Mouse (Mus musculus): Measurements from ENCODE around the gene Fam19a2.

DNA sequence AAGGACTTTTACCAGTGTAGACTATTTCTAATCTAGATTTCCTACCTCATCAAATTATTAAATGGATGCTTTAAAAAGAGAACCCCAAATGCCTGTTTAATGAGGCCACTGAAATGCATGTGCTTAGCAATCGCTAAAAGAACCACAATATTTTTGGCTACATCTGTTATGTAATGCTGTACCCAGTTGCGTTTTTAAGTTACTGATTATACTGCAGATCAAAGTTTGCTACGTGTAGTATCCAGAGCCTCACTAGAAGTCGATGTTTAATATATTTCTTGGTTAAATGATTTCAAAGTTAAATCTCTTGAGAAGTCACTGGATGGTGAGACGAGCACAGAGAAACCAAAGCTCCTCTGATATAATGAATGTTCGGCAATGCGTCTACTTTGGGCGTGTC is 82.5 kb downstream of the Fam19a2 start:
- no peak for TF ChIP-seq CTCF (IDR thresholded peaks at IDR 0.05; ENCODE audit: borderline replicate concordance, control insufficient read depth, extremely low read depth, insufficient read depth, low read length, poor library complexity)
- TF ChIP-seq POLR2A (IDR thresholded peaks at IDR 0.05; ENCODE audit: control insufficient read depth, extremely low read depth, insufficient read depth, low read length, poor library complexity) = no peak
